Mouse (Mus musculus): ENCODE data around the gene Gm49384.

DNA sequence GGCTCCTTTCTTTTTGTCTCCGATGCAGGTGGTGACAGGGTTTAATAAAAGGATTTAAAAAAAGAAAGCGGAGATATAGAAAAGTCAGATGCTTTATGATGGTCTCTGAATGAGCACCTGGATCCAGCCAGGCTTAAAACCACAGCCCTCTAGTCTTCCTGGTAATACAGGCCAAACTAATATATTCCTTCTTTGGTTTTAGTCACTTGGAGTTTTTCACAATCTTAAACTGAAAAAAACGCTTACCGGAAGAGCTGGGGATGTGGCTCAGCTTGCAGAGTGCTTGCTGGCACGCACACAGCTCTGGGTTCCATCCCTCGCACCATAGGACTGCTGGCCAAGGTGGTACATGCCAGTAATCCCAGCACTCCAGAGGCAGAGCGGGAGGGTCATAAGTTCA, 12.5 kb upstream of the Gm49384 start:
- TF ChIP-seq POLR2A (IDR thresholded peaks at IDR 0.05; ENCODE audit: borderline replicate concordance, extremely low read depth, insufficient read depth, insufficient read length, poor library complexity, severe bottlenecking) (no peak), CTCF (IDR thresholded peaks at IDR 0.05; ENCODE audit: borderline replicate concordance, extremely low read depth, insufficient read depth, insufficient read length) (no peak)

All from brain, embryonic 14.5 days (tissue).